Mouse (Mus musculus) bone marrow, adult 2 months (tissue): ENCODE data around the gene Chrna10.

Source experiments
- CTCF ChIP-seq: fragments of 200-500 bp; IDR thresholded peaks from 2 replicates; pipeline ENCODE4 v1.5.1; 2011; ENCODE audit warnings: low read length, control low read depth; ENCODE audit not compliant: control insufficient read depth, insufficient read depth
- POLR2A ChIP-seq: fragments of 200-500 bp; IDR thresholded peaks from 2 replicates; pipeline ENCODE4 v1.6.1; 2011; ENCODE audit warnings: low read depth, mild to moderate bottlenecking, control low read depth, low read length, borderline replicate concordance; ENCODE audit not compliant: control insufficient read depth

- TF ChIP-seq CTCF: no peak
- no peak for TF ChIP-seq POLR2A
Measured at GRCm38 (mm10) chr7:102102241-102102640, 14.4 kb downstream of the Chrna10 start.
